Mouse (Mus musculus) adrenal gland, adult 8-10 months (tissue): ENCODE results near the gene Phrf1. TPM values are rescaled to one million over a fixed set of nuclear protein-coding genes. Genes with fewer than 3 reads are reported as not detected.

Experiments
- DNase-seq: peaks from one replicate; pipeline ENCODE4 v3.0.0; 2022
- total RNA-seq, 4 experiments: library from RNA; stranded (reverse); gene quantifications; 2 replicates each; pipeline ENCODE4 v1.2.4; 2022

The Phrf1 gene
- total RNA-seq: 10 to 100 TPM; 79.8 to 92.9 (median 84.3) TPM

DNA sequence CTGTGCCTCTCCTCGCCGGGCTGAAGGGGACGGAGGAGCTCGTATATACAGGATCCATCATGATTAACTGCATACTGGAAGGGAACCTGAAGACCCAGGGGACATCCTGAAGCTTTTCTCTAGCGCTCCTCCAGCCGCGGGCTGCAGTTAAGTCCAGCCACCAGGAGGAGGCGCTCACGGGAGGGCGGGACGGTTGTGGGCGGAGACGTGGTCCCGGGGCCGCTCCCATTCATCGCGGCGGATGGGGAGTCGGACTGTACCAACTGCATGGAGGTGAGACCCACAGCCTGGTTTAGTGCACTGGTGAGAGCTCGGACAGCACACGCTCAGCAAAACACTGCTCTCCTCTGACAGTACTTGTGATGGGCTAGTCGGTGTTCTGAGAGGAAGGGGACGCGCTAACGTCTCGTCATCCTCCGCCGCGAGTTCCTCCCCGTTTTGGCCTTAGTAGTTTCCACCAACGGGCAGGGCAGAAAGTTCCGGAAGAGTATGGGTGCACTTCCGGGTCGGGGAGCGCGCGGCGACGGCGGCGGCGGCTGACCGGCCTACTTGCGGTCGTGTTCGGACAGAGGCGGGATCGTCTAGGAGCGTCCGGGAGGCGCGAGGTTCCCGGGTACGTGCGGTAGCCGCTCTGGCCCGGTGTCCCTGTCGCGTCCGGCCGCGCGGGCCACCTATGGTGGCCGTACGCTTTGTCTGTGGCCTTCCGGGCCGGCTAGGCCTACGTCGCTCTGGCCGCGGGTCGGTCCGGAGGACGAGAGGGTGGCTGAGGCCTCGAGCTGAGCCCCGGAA is at the start of gene Phrf1:
TSS of gene Phrf1 (plus strand) at position 506 of the 789 bp plus-strand sequence.
- DNase-seq: peak; percentile 80

GRCm38 (mm10) chr7:141188194-141188593 is 40.4 kb upstream of the Phrf1 start:
- no peak for DNase-seq

DNA sequence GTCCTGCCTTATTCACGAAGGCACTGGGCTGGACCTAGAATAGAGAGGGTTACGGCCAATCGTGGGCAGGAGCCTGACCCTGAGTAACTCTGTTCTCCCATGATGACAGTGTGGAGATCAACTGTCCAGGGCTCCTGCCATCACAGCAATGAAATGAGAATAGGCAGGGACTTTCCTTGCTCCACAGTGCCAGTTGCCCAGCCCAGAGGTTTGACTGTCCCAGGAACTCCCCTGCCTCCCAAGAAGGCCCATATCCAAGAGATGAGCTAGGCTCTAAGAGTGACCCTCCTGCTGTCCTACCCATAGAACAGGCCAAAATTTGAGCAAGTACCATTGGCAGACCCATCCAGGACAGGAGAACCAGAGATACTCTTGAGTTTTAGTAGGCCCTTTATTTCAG is 39.9 kb upstream of the Phrf1 start:
- no peak for DNase-seq

DNA sequence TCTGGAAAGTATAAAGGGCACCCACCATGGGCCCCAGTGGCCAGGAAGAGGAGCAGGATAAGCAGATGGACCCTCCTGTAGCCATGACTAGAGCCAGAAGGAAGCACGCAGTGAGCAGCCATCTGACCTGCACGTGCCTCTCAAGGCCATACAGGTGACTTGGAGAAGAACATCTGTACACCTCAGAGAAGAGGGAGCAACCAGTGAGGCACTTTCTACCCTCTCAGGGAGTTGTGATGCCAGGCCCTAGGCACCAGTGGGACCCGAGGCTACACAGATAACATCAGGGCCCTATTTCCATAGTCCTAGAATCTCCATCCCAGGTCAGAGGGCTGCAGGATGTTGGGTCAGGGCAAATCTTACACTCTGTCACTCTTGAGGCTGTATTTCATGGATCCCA is 38.4 kb upstream of the Phrf1 start:
- no peak for DNase-seq

- DNase-seq: no peak
These were observed 37.5 kb upstream of the Phrf1 start for GRCm38 (mm10) chr7:141191036-141191435.

- no peak for DNase-seq
These were observed 36.5 kb upstream of the Phrf1 start for GRCm38 (mm10) chr7:141191796-141192685.

DNA sequence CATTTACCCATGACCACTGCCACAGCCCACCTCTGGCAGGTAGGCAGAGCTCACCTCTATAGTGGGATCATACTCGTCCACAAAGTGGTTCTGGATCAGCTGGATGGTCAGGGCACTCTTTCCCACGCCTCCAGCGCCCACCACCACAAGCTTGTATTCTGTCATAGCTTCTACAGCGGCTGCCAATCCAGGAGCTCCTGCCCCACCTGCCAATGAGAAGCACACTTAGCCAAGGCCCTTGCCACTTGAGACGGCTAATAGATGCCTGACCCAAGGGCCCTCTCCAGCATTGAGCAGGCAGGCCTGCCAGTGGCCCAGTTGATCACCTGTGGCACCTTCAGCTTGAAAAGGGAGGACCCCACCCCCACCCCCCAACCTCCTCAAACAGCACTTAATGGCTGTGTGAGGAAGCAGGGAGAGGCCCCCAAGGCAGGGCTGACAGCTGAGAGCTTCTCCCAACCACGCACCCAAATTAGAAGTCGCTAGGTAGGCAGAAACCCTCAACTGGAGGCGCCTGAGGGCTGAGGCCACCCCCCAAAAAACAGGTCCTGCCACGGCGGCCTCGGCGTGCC is 35.7 kb upstream of the Phrf1 start:
- DNase-seq: no peak

DNA sequence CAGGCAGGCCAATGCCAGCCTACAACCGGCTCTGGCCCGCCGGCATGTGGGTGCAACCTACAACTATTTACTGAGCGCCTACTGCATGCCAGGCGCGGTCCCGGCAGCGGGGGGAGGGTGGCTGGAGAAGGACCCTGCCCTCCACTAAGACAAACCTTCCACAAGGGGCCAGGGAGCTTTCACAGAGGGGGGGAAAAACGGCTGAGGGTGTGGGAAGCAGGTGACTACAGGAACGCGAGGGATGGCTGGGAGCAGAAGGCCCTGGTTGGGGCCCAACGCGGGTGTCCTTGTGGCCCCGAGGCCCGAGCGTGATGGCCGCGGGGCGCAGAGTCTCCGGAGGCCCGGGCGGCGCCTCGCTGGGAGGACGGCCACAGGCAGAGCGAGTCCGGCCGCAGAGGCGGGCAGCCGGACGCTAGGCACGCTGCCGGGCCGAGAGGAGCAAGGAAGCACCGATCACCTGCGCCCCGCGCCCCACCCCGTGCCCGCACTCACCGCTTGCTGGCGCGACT is 35.2 kb upstream of the Phrf1 start:
- DNase-seq: peak; percentile 46

DNA sequence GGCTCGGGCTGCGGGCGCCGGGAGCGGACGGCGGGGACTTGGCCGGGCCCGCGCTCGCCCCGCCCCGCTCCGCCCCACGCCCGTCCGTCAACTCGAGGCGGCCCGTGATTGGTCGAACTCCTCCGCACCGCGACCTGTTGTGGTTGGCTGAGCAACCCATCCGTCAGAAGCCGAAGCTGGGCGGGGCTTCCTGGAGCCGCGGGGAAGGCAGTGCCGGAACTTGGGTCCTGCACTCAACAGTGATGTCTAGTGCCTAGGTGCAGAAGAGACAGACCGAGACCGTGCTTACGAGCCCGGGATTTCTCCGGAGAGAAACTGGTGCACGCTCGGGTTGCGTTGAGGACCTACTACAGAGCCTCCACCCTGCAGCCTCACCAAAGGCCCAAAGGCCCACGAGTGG is 34.6 kb upstream of the Phrf1 start, which contains the start of the genes Hras and Lrrc56:
TSS of gene Hras (minus strand) at position 58 of the 400 bp plus-strand sequence.
TSS of gene Lrrc56 (plus strand) at position 210 of the 400 bp plus-strand sequence.
- DNase-seq: peak; percentile 97

- DNase-seq: no peak
These were observed 34.2 kb upstream of the Phrf1 start for GRCm38 (mm10) chr7:141194409-141194808.

DNA sequence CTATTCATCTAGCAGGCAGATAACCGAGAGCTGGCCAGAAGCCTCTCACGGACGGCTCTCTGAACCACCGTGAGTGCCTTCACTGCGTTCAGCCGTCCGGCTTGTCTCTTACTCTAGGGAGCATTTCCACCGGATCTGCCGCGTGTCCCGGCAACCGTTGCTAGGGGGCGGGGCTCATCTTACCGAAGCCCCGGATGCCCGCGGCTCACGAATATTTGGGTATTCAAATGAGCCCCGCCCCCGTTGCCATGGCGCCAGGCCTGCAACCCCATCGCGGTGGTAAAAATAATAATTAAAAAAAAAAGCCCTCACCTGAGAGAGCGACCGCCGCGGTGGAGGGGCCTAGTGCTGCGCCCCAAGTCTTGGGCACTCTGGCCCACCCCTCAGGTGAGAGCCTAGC is 33.8 kb upstream of the Phrf1 start:
- peak; percentile 87 for DNase-seq

DNA sequence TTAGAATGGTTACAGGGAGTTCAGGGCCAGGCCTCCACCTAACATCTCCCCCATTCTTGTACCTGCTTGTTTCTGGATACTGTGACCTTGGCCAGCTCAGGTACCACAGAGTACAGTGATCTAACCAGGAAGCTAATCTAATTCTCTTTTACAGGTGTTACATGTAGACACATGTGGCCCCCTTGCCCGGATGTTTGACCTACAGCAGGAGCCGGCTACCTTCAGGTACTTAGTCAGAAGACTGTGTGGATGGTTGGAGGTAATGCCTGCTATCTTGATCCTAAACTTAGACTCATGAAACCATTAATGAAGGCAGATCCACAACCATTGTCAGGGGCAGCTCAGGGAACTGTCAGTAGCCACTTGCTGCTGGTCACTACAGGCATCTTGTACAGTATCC is 32.8 kb upstream of the Phrf1 start:
- no peak for DNase-seq

- no peak for DNase-seq
These were observed 31.8 kb upstream of the Phrf1 start for GRCm38 (mm10) chr7:141196619-141197282.

DNA sequence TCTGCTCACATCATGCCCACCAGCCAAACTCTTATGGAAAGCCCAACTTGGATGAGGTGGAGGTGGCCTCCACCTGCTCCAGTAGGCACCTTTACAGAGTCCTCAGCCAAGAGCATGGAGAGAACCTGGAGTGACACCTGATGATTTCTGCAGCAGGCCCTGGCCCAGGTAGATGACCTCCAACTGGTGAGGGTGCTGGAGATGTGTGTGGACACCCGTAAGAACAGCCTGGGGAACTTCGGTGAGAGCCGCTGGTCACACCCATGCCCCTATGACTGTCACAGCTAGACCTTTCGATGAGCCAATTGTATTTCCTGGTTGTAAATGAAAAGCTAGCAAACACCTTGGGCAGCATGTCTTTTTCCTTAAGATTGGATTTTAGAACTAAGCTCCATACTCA is 30.5 kb upstream of the Phrf1 start:
- DNase-seq: no peak

- no peak for DNase-seq
These were observed 24.0 kb upstream of the Phrf1 start for GRCm38 (mm10) chr7:141204546-141204945.

GRCm38 (mm10) chr7:141205504-141205903 is 23.1 kb upstream of the Phrf1 start:
- DNase-seq: no peak

- DNase-seq: no peak
These were observed 22.2 kb upstream of the Phrf1 start for GRCm38 (mm10) chr7:141206182-141206937.

DNA sequence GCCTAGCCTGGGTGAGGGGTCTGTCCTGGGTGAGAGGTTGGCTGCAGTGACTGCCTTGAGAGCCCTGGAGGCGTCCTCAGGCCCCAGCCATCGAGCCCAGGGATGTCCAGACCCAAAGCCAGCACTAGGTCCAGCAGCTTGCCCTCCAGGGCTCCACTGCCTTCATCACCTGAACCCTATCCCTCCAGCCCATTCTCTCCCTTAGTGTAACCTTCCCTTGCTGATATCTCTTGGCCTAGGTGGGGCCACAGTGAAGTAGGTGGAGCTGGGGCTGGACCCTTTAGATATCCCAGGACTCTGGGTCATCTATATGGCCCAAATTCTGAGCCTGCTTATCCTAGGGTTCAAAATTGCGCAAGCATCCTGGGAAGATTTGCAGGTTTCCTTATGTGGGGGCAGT is 19.1 kb upstream of the Phrf1 start:
- no peak for DNase-seq

- no peak for DNase-seq
These were observed 18.4 kb upstream of the Phrf1 start for GRCm38 (mm10) chr7:141210137-141210536.

- no peak for DNase-seq
These were observed 17.9 kb upstream of the Phrf1 start for GRCm38 (mm10) chr7:141210606-141211131.

- no peak for DNase-seq
These were observed 15.5 kb upstream of the Phrf1 start for GRCm38 (mm10) chr7:141213133-141213532.
